ENCODE assay signal across 32 mouse cellular contexts in the genomic region with DNA sequence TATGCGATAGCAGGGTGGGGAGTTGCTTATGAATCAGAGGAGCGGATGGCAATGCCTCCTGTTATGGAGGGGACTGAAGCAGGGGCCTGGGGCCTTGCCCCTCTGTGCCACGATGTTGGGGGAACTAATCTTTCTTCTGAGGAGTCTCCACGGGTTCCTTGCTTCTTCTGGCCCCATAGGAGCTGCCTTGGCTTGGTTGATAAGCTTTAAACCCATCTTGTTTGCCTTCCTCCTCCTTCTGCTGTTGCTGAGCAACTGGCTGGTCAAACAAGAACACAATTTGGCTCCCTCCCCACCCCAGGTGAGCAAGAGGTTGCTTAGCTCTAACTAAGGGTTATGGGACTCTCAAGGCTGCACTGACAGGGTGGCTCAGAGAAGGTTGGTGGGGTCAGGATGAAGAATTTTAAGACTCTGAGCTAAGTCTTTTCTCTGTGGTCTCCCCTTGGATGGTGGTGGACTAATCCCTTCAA. TPM values are rescaled to one million over a fixed set of nuclear protein-coding genes. Genes with fewer than 3 reads are reported as not detected.
A peak's percentile ranks its signal among the peaks of the same experiment; 100 is the strongest.
DNase-seq lines count a peak whose midpoint lies in the region; ATAC-seq and TF ChIP-seq lines count a peak whose summit lies in the region.
"Had no signal": no experiment of that assay in that cellular context is flagged by ENCODE, and none has a peak within 500 bp of the region (broad histone marks: within the 10 kb centered on the region; RNA-seq: fewer than 3 reads in every experiment).

Tex46 (plus strand) TSS at position 51 of the 470 bp plus-strand sequence.

- no peak for ATAC-seq in midbrain, embryonic 11.5 days (ENCODE audit: low FRiP score)
- no peak for ATAC-seq in midbrain, postnatal 0 days (ENCODE audit: low FRiP score)
- ATAC-seq in lung, postnatal 0 days: no peak
- no peak for ATAC-seq in intestine, embryonic 15.5 days
- ATAC-seq: activated CD4-positive, CD25-positive, alpha-beta regulatory T cell, adult 4 months; forebrain, embryonic 13.5 days; forebrain, embryonic 16.5 days had no signal

- no peak within 1 kb of the TSS for H3K9ac ChIP-seq in midbrain, embryonic 11.5 days (ENCODE audit: low read length)
- no peak within 1 kb of the TSS for H3K9ac ChIP-seq in midbrain, postnatal 0 days (replicated peaks; ENCODE audit: low read length, poor library complexity, severe bottlenecking)
- H3K9ac ChIP-seq in lung, postnatal 0 days (replicated peaks; ENCODE audit: low read depth): no peak within 1 kb of the TSS
- H3K9ac ChIP-seq in intestine, embryonic 15.5 days: no peak within 1 kb of the TSS
- H3K9ac ChIP-seq: forebrain, embryonic 13.5 days; heart, embryonic 13.5 days had no signal

- H3K27me3 ChIP-seq in midbrain, embryonic 11.5 days (ENCODE audit: control insufficient read depth, insufficient read depth, low read length): no peaks in the 10 kb centered on the region
- no peaks in the 10 kb centered on the region for H3K27me3 ChIP-seq in midbrain, postnatal 0 days (ENCODE audit: insufficient read depth, low read length)
- no peaks in the 10 kb centered on the region for H3K27me3 ChIP-seq in lung, postnatal 0 days (replicated peaks; ENCODE audit: insufficient read depth, low read length)
- H3K27me3 ChIP-seq in intestine, embryonic 15.5 days (replicated peaks): no peaks in the 10 kb centered on the region
- H3K27me3 ChIP-seq: forebrain, embryonic 13.5 days; heart, embryonic 13.5 days had no signal

- TF ChIP-seq EP300 in lung, postnatal 0 days (IDR thresholded peaks at IDR 0.05): no peak

- H3K27ac ChIP-seq in midbrain, embryonic 11.5 days (ENCODE audit: low read depth, low read length): no peak within 1 kb of the TSS
- H3K27ac ChIP-seq in midbrain, postnatal 0 days (ENCODE audit: low read depth, low read length): no peak within 1 kb of the TSS
- H3K27ac ChIP-seq in lung, postnatal 0 days (ENCODE audit: low read length): no peak within 1 kb of the TSS
- H3K27ac ChIP-seq in intestine, embryonic 15.5 days: no peak within 1 kb of the TSS
- H3K27ac ChIP-seq: forebrain, embryonic 10.5 days; forebrain, embryonic 13.5 days; heart, adult 2 months; heart, embryonic 10.5 days; heart, embryonic 13.5 days had no signal

- 57% methylated on average over 4 of the region's 4 CpGs for WGBS in midbrain, embryonic 11.5 days
- WGBS in midbrain, postnatal 0 days: 55% methylated on average over 4 of the region's 4 CpGs
- 49% methylated on average over 4 of the region's 4 CpGs for WGBS in lung, postnatal 0 days
- 51% methylated on average over 4 of the region's 4 CpGs for WGBS in intestine, embryonic 15.5 days

- no peak for TF ChIP-seq CTCF in midbrain, postnatal 0 days (IDR thresholded peaks at IDR 0.05)
- no peak for TF ChIP-seq CTCF in lung, postnatal 0 days (IDR thresholded peaks at IDR 0.05)

- no peaks in the 10 kb centered on the region for H3K9me3 ChIP-seq in midbrain, embryonic 11.5 days (ENCODE audit: control insufficient read depth, low read length)
- H3K9me3 ChIP-seq in midbrain, postnatal 0 days (ENCODE audit: low read length): no peaks in the 10 kb centered on the region
- H3K9me3 ChIP-seq in lung, postnatal 0 days (ENCODE audit: low read length): no peaks in the 10 kb centered on the region
- H3K9me3 ChIP-seq in intestine, embryonic 15.5 days: no peaks in the 10 kb centered on the region
- H3K9me3 ChIP-seq: forebrain, embryonic 10.5 days; forebrain, embryonic 13.5 days; heart, embryonic 10.5 days; heart, embryonic 13.5 days had no signal

- no peak within 1 kb of the TSS for H3K4me3 ChIP-seq in midbrain, embryonic 11.5 days (ENCODE audit: low read depth, low read length)
- no peak within 1 kb of the TSS for H3K4me3 ChIP-seq in midbrain, postnatal 0 days (ENCODE audit: low read depth, low read length)
- H3K4me3 ChIP-seq in lung, postnatal 0 days (ENCODE audit: low read depth, low read length): no peak within 1 kb of the TSS
- H3K4me3 ChIP-seq in intestine, embryonic 15.5 days (replicated peaks): no peak within 1 kb of the TSS
- H3K4me3 ChIP-seq: forebrain, embryonic 10.5 days; forebrain, embryonic 13.5 days; heart, adult 2 months; heart, embryonic 10.5 days; heart, embryonic 13.5 days had no signal

- DNase-seq in lung, adult 18-20 months: peak; percentile 52 to 77
- no peak for DNase-seq in lung, postnatal 4 days
- peak; percentile 57 for DNase-seq in midbrain, embryonic 11.5 days (ENCODE audit: low spot score, missing footprints)
- no peak for DNase-seq in midbrain, postnatal 0 days (ENCODE audit: low spot score)
- peak; percentile 38 for DNase-seq in lung, postnatal 0 days (ENCODE audit: low spot score)
- peak; percentile 65 for DNase-seq in lung, postnatal 36 days
- no peak for DNase-seq in left cerebral cortex, postnatal 14 days (ENCODE audit: low spot score in 2 of 2)
- DNase-seq: adrenal gland, adult 8-10 months; adrenal gland, postnatal 25 days; cerebellum, adult 11-12 months; cerebellum, adult 8-10 months; cerebellum, postnatal 14 days; gastrocnemius, postnatal 10 days; gastrocnemius, postnatal 36 days; heart, adult 2 months; heart, postnatal 14 days; heart, postnatal 4 days had no signal

- intact Hi-C loops in left cerebral cortex, postnatal 14 days (cut with DNase I): no loop called here

- H3K4me1 ChIP-seq in midbrain, embryonic 11.5 days (ENCODE audit: control insufficient read depth, insufficient read depth, low read length): no peaks in the 10 kb centered on the region
- no peaks in the 10 kb centered on the region for H3K4me1 ChIP-seq in midbrain, postnatal 0 days (ENCODE audit: insufficient read depth, low read length)
- no peaks in the 10 kb centered on the region for H3K4me1 ChIP-seq in lung, postnatal 0 days (ENCODE audit: insufficient read depth, low read depth, low read length)
- no peaks in the 10 kb centered on the region for H3K4me1 ChIP-seq in intestine, embryonic 15.5 days (replicated peaks)
- H3K4me1 ChIP-seq: forebrain, embryonic 13.5 days; heart, embryonic 10.5 days; heart, embryonic 13.5 days had no signal

- no peaks in the 10 kb centered on the region for H3K36me3 ChIP-seq in midbrain, embryonic 11.5 days (ENCODE audit: control insufficient read depth, insufficient read depth, low read length)
- H3K36me3 ChIP-seq in midbrain, postnatal 0 days (ENCODE audit: insufficient read depth, low read length): no peaks in the 10 kb centered on the region
- H3K36me3 ChIP-seq in lung, postnatal 0 days (ENCODE audit: insufficient read depth, low read length): no peaks in the 10 kb centered on the region
- H3K36me3 ChIP-seq in intestine, embryonic 15.5 days: no peaks in the 10 kb centered on the region
- H3K36me3 ChIP-seq: forebrain, embryonic 10.5 days; heart, embryonic 10.5 days; heart, embryonic 13.5 days had no signal

- H3K4me2 ChIP-seq in midbrain, embryonic 11.5 days: no peak within 1 kb of the TSS
- H3K4me2 ChIP-seq in midbrain, postnatal 0 days (ENCODE audit: low read depth, low read length, poor library complexity, severe bottlenecking): no peak within 1 kb of the TSS
- H3K4me2 ChIP-seq in lung, postnatal 0 days (replicated peaks; ENCODE audit: low read depth, low read length): no peak within 1 kb of the TSS
- no peak within 1 kb of the TSS for H3K4me2 ChIP-seq in intestine, embryonic 15.5 days (replicated peaks)
- H3K4me2 ChIP-seq: forebrain, embryonic 13.5 days; heart, embryonic 13.5 days had no signal

RNA-seq across cellular contexts. Expression of gene Tex46, which starts in this region (rescaled TPM):
- polyA plus RNA-seq in midbrain, embryonic 11.5 days (2014; fragmentation: Nextera tagmentation; extraction: Ambion mirVana): not detected in 2 replicates
- not detected in 2 replicates for total RNA-seq in midbrain, postnatal 0 days (2014; rRNA removed)
- polyA plus RNA-seq in midbrain, postnatal 0 days (2015; fragmentation: Nextera tagmentation; extraction: Ambion mirVana): not detected in 2 replicates
- polyA plus RNA-seq in lung, postnatal 0 days (2015; fragmentation: Nextera tagmentation; extraction: Ambion mirVana): not detected in 2 replicates
- total RNA-seq in left cerebral cortex, postnatal 14 days (2021): not detected
- not detected in 2 replicates for polyA plus RNA-seq in intestine, embryonic 15.5 days (2015; fragmentation: Nextera tagmentation; extraction: Ambion mirVana)
- total RNA-seq: adrenal gland, adult 8-10 months; adrenal gland, postnatal 25 days; ES-E14; gastrocnemius, adult 18-20 months; gastrocnemius, postnatal 10 days; gastrocnemius, postnatal 36 days; granulocyte monocyte progenitor cell, adult 5-6 weeks; heart, adult 2 months; heart, postnatal 14 days; heart, postnatal 4 days had no signal
- polyA plus RNA-seq: activated CD4-positive, CD25-positive, alpha-beta regulatory T cell, adult 4 months; brain, embryonic 14.5 days; embryonic facial prominence, embryonic 11.5 days; embryonic facial prominence, embryonic 14.5 days; forebrain, embryonic 10.5 days; forebrain, embryonic 13.5 days; forebrain, embryonic 16.5 days; heart, adult 2 months; heart, embryonic 10.5 days; heart, embryonic 13.5 days; heart, embryonic 16.5 days; hindbrain, embryonic 11.5 days had no signal

Comparison
In these comparisons a context has a peak if more than half of its experiments do, and no peak if none do; other contexts are left out.
1. DNase-seq: peak in lung, adult 18-20 months (2 of 2) and lung, postnatal 36 days (single experiment); none in lung, postnatal 4 days (0 of 2), midbrain, postnatal 0 days (single experiment) and left cerebral cortex, postnatal 14 days (0 of 2).
2. Peak in DNase-seq in midbrain, embryonic 11.5 days; RNA of the gene not detected or under 1 TPM.
3. Peak in DNase-seq in lung, postnatal 0 days; RNA of the gene not detected or under 1 TPM.